Mouse (Mus musculus): ENCODE results near the gene Nkx2-2. TPM values are rescaled to one million over a fixed set of nuclear protein-coding genes. Genes with fewer than 3 reads are reported as not detected.

Gene Nkx2-2
- polyA plus RNA-seq, 1 experiment from 2014 or later, result 8.5 TPM

- Histone ChIP-seq H3K27ac (ENCODE audit: low read length) (no peak overlapping the region), H3K4me3 (ENCODE audit: low read depth, low read length) (no peak overlapping the region), H3K27me3 (ENCODE audit: control insufficient read depth, insufficient read depth, low read depth, low read length) (peaks cover 59% of the 10 kb centered on the region), H3K4me1 (ENCODE audit: control insufficient read depth, insufficient read depth, low read length) (peaks cover 10% of the 10 kb centered on the region), H3K36me3 (ENCODE audit: control insufficient read depth, insufficient read depth, low read length) (no peaks in the 10 kb centered on the region), H3K9me3 (replicated peaks; ENCODE audit: control insufficient read depth, low read length, poor library complexity, severe bottlenecking) (no peaks in the 10 kb centered on the region), H3K9ac (ENCODE audit: low read depth, low read length) (no peak overlapping the region), H3K4me2 (ENCODE audit: low read length) (peak overlapping the region; percentile 15)
- ATAC-seq, result no peak
- WGBS, result 4% methylated on average over 28 of the region's 28 CpGs
These were observed 4.3 kb downstream of the Nkx2-2 start for GRCm38 (mm10) chr2:147189546-147190315.

- 7% methylated on average over 11 of the region's 11 CpGs for WGBS
- H3K4me3 ChIP-seq (ENCODE audit: low read depth, low read length), result no peak overlapping the region
- H3K9me3 ChIP-seq (replicated peaks; ENCODE audit: control insufficient read depth, low read length, poor library complexity, severe bottlenecking), result no peaks in the 10 kb centered on the region
- H3K4me2 ChIP-seq (ENCODE audit: low read length), result peak overlapping the region; percentile 15; the same call in 1 of the 2 replicates
- H3K27me3 ChIP-seq (ENCODE audit: control insufficient read depth, insufficient read depth, low read depth, low read length), result peaks cover 53% of the 10 kb centered on the region
- 0 out of 2 replicates have a peak overlapping the region, but pooled peaks have one; percentile 3 for H3K27ac ChIP-seq (ENCODE audit: low read length)
- no peak overlapping the region for H3K9ac ChIP-seq (ENCODE audit: low read depth, low read length)
- peaks cover 6% of the 10 kb centered on the region for H3K4me1 ChIP-seq (ENCODE audit: control insufficient read depth, insufficient read depth, low read length)
- ATAC-seq, result no peak
- H3K36me3 ChIP-seq (ENCODE audit: control insufficient read depth, insufficient read depth, low read length), result no peaks in the 10 kb centered on the region
These were observed 5.0 kb downstream of the Nkx2-2 start for GRCm38 (mm10) chr2:147188871-147189545.

- peak; percentile 61 for ATAC-seq
- Histone ChIP-seq H3K4me2 (ENCODE audit: low read length) (peak overlapping the region; percentile 20; the same call in 1 of the 2 replicates), H3K27me3 (ENCODE audit: control insufficient read depth, insufficient read depth, low read depth, low read length) (peaks cover 53% of the 10 kb centered on the region), H3K9me3 (replicated peaks; ENCODE audit: control insufficient read depth, low read length, poor library complexity, severe bottlenecking) (no peaks in the 10 kb centered on the region), H3K9ac (ENCODE audit: low read depth, low read length) (no peak overlapping the region), H3K4me1 (ENCODE audit: control insufficient read depth, insufficient read depth, low read length) (peaks cover 3% of the 10 kb centered on the region; the same call in 1 of the 2 replicates), H3K4me3 (ENCODE audit: low read depth, low read length) (no peak overlapping the region), H3K27ac (ENCODE audit: low read length) (no peak overlapping the region), H3K36me3 (ENCODE audit: control insufficient read depth, insufficient read depth, low read length) (no peaks in the 10 kb centered on the region)
- 3% methylated on average over 28 of the region's 28 CpGs for WGBS
These were observed 5.9 kb downstream of the Nkx2-2 start for GRCm38 (mm10) chr2:147188074-147188700.

GRCm38 (mm10) chr2:147187061-147187870 lies 6.8 kb downstream of the Nkx2-2 start:
- Histone ChIP-seq H3K4me2 (ENCODE audit: low read length) (peak overlapping the region; percentile 22), H3K36me3 (ENCODE audit: control insufficient read depth, insufficient read depth, low read length) (no peaks in the 10 kb centered on the region), H3K27ac (ENCODE audit: low read length) (peak overlapping the region; percentile 34; the same call in 1 of the 2 replicates), H3K27me3 (ENCODE audit: control insufficient read depth, insufficient read depth, low read depth, low read length) (peaks cover 59% of the 10 kb centered on the region), H3K4me1 (ENCODE audit: control insufficient read depth, insufficient read depth, low read length) (peaks cover 3% of the 10 kb centered on the region; the same call in 1 of the 2 replicates), H3K9ac (ENCODE audit: low read depth, low read length) (no peak overlapping the region), H3K4me3 (ENCODE audit: low read depth, low read length) (peak overlapping the region; percentile 11; the same call in 1 of the 2 replicates), H3K9me3 (replicated peaks; ENCODE audit: control insufficient read depth, low read length, poor library complexity, severe bottlenecking) (no peaks in the 10 kb centered on the region)
- peak; percentile 19; the same call in 1 of the 2 replicates for ATAC-seq
- 3% methylated on average over 30 of the region's 33 CpGs for WGBS

GRCm38 (mm10) chr2:147186261-147186681 lies 7.8 kb downstream of the Nkx2-2 start:
- Histone ChIP-seq H3K27me3 (ENCODE audit: control insufficient read depth, insufficient read depth, low read depth, low read length) (peaks cover 61% of the 10 kb centered on the region), H3K36me3 (ENCODE audit: control insufficient read depth, insufficient read depth, low read length) (no peaks in the 10 kb centered on the region), H3K27ac (ENCODE audit: low read length) (peak overlapping the region; percentile 60; the same call in 1 of the 2 replicates), H3K9ac (ENCODE audit: low read depth, low read length) (no peak overlapping the region), H3K9me3 (replicated peaks; ENCODE audit: control insufficient read depth, low read length, poor library complexity, severe bottlenecking) (no peaks in the 10 kb centered on the region), H3K4me1 (ENCODE audit: control insufficient read depth, insufficient read depth, low read length) (peaks cover 3% of the 10 kb centered on the region; the same call in 1 of the 2 replicates), H3K4me2 (ENCODE audit: low read length) (peak overlapping the region; percentile 24; the same call in 1 of the 2 replicates), H3K4me3 (ENCODE audit: low read depth, low read length) (peak overlapping the region; percentile 21)
- no peak for ATAC-seq
- 1% methylated on average over 25 of the region's 25 CpGs for WGBS

GRCm38 (mm10) chr2:147185561-147185960 lies 8.5 kb downstream of the Nkx2-2 start:
- H3K4me1 ChIP-seq (ENCODE audit: control insufficient read depth, insufficient read depth, low read length), result peaks cover 7% of the 10 kb centered on the region
- H3K36me3 ChIP-seq (ENCODE audit: control insufficient read depth, insufficient read depth, low read length), result no peaks in the 10 kb centered on the region
- no peak for ATAC-seq
- H3K9me3 ChIP-seq (replicated peaks; ENCODE audit: control insufficient read depth, low read length, poor library complexity, severe bottlenecking), result no peaks in the 10 kb centered on the region
- H3K4me2 ChIP-seq (ENCODE audit: low read length), result peak overlapping the region; percentile 24
- H3K4me3 ChIP-seq (ENCODE audit: low read depth, low read length), result peak overlapping the region; percentile 21
- H3K27me3 ChIP-seq (ENCODE audit: control insufficient read depth, insufficient read depth, low read depth, low read length), result peaks cover 62% of the 10 kb centered on the region
- H3K9ac ChIP-seq (ENCODE audit: low read depth, low read length), result peak overlapping the region; percentile 17
- WGBS, result under 1% methylated on average over 23 of the region's 23 CpGs
- peak overlapping the region; percentile 60 for H3K27ac ChIP-seq (ENCODE audit: low read length)

- H3K4me2 ChIP-seq (ENCODE audit: low read length), result peak overlapping the region; percentile 39
- H3K4me1 ChIP-seq (ENCODE audit: control insufficient read depth, insufficient read depth, low read length), result peaks cover 7% of the 10 kb centered on the region
- H3K27ac ChIP-seq (ENCODE audit: low read length), result peak overlapping the region; percentile 19; the same call in 1 of the 2 replicates
- 1% methylated on average over 54 of the region's 65 CpGs for WGBS
- peak overlapping the region; percentile 6 for H3K9ac ChIP-seq (ENCODE audit: low read depth, low read length)
- H3K27me3 ChIP-seq (ENCODE audit: control insufficient read depth, insufficient read depth, low read depth, low read length), result peaks cover 61% of the 10 kb centered on the region
- no peak for ATAC-seq
- peak overlapping the region; percentile 32 for H3K4me3 ChIP-seq (ENCODE audit: low read depth, low read length)
- H3K36me3 ChIP-seq (ENCODE audit: control insufficient read depth, insufficient read depth, low read length), result no peaks in the 10 kb centered on the region
- no peaks in the 10 kb centered on the region for H3K9me3 ChIP-seq (replicated peaks; ENCODE audit: control insufficient read depth, low read length, poor library complexity, severe bottlenecking)
These were observed 9.7 kb downstream of the Nkx2-2 start for GRCm38 (mm10) chr2:147184071-147184990.
